Comparison of ENCODE assay signal across 22 mouse cellular contexts in genomic region chr6:92002558-92003285, GRCm38 (mm10). TPM values are rescaled to one million over a fixed set of nuclear protein-coding genes. Genes with fewer than 3 reads are reported as not detected.
DNase-seq lines count a peak whose midpoint lies in the region; ATAC-seq and TF ChIP-seq lines count a peak whose summit lies in the region.
"Had no signal": no experiment of that assay in that cellular context is flagged by ENCODE, and none has a peak within 500 bp of the region (broad histone marks: within the 10 kb centered on the region; RNA-seq: fewer than 3 reads in every experiment).

No protein-coding gene starts in this region.

- DNase-seq in gastrocnemius, adult 2 months, result peak; percentile 43
- DNase-seq in gastrocnemius, postnatal 25 days, result no peak
- DNase-seq in kidney, adult 18-20 months, result peak; percentile 21
- no peak for DNase-seq in midbrain, embryonic 10.5 days (ENCODE audit: low spot score)
- DNase-seq in layer of hippocampus, adult 2 months (ENCODE audit: low spot score in 2 of 2), result no peak
- DNase-seq: cerebellum, adult 18-20 months; layer of hippocampus, adult 9-11 months; liver, embryonic 13.5 days; lung, adult 2 months; lung, postnatal 14 days; right cerebral cortex, adult 18-20 months; thymus, adult 2 months; thymus, postnatal 4 days had no signal

- H3K9me3 ChIP-seq in kidney, embryonic 16.5 days (ENCODE audit: low read length), result no peaks in the 10 kb centered on the region
- H3K9me3 ChIP-seq in midbrain, embryonic 10.5 days (replicated peaks), result no peaks in the 10 kb centered on the region
- no peaks in the 10 kb centered on the region for H3K9me3 ChIP-seq in midbrain, embryonic 15.5 days
- H3K9me3 ChIP-seq: forebrain, embryonic 10.5 days; hindbrain, embryonic 12.5 days; liver, embryonic 13.5 days; megakaryocyte, embryonic 14.5 days; neural tube, embryonic 15.5 days had no signal

- peak overlapping the region; percentile 31; the same call in 1 of the 2 replicates for H3K27ac ChIP-seq in gastrocnemius, adult 2 months
- H3K27ac ChIP-seq in kidney, embryonic 16.5 days (ENCODE audit: low read length), result no peak overlapping the region
- H3K27ac ChIP-seq in midbrain, embryonic 10.5 days (replicated peaks), result peak overlapping the region; percentile 72
- no peak overlapping the region for H3K27ac ChIP-seq in midbrain, embryonic 15.5 days
- H3K27ac ChIP-seq in layer of hippocampus, adult 2 months, result no peak overlapping the region
- H3K27ac ChIP-seq: kidney, postnatal 0 days; liver, embryonic 13.5 days; neural tube, embryonic 15.5 days had no signal

- 90% methylated on average over 1 of the region's 1 CpGs for WGBS in kidney, embryonic 16.5 days
- WGBS in midbrain, embryonic 10.5 days, result 86% methylated on average over 1 of the region's 1 CpGs
- 100% methylated on average over 1 of the region's 1 CpGs for WGBS in midbrain, embryonic 15.5 days

- no peak for ATAC-seq in kidney, embryonic 16.5 days (ENCODE audit: low FRiP score, low TSS enrichment)
- ATAC-seq in midbrain, embryonic 15.5 days (replicated peaks), result no peak
- peak; percentile 62 for ATAC-seq in megakaryocyte, adult 5-6 weeks (ENCODE audit: poor library complexity, severe bottlenecking)
- ATAC-seq: Patski had no signal

- no peak overlapping the region for H3K4me3 ChIP-seq in gastrocnemius, adult 2 months
- no peak overlapping the region for H3K4me3 ChIP-seq in kidney, embryonic 16.5 days (ENCODE audit: low read length)
- H3K4me3 ChIP-seq in midbrain, embryonic 10.5 days, result no peak overlapping the region
- H3K4me3 ChIP-seq in midbrain, embryonic 15.5 days, result no peak overlapping the region
- H3K4me3 ChIP-seq in layer of hippocampus, adult 2 months, result no peak overlapping the region
- H3K4me3 ChIP-seq: forebrain, embryonic 10.5 days; hindbrain, embryonic 12.5 days; liver, embryonic 13.5 days; megakaryocyte, embryonic 14.5 days; neural tube, embryonic 15.5 days had no signal

- H3K4me2 ChIP-seq in kidney, embryonic 16.5 days (replicated peaks; ENCODE audit: low read depth, low read length), result no peak overlapping the region
- H3K4me2 ChIP-seq in midbrain, embryonic 15.5 days, result no peak overlapping the region
- H3K4me2 ChIP-seq: hindbrain, embryonic 12.5 days; liver, embryonic 13.5 days; neural tube, embryonic 15.5 days had no signal

- no peaks in the 10 kb centered on the region for H3K4me1 ChIP-seq in kidney, embryonic 16.5 days (ENCODE audit: insufficient read depth, low read length)
- peaks cover 40% of the 10 kb centered on the region for H3K4me1 ChIP-seq in midbrain, embryonic 10.5 days
- peaks cover 13% of the 10 kb centered on the region for H3K4me1 ChIP-seq in midbrain, embryonic 15.5 days
- H3K4me1 ChIP-seq: liver, embryonic 13.5 days; megakaryocyte, embryonic 14.5 days had no signal

- no peaks in the 10 kb centered on the region for H3K36me3 ChIP-seq in kidney, embryonic 16.5 days (ENCODE audit: insufficient read depth, low read length)
- H3K36me3 ChIP-seq in midbrain, embryonic 10.5 days, result no peaks in the 10 kb centered on the region
- H3K36me3 ChIP-seq in midbrain, embryonic 15.5 days (replicated peaks), result no peaks in the 10 kb centered on the region
- H3K36me3 ChIP-seq: forebrain, embryonic 10.5 days; hindbrain, embryonic 12.5 days; liver, embryonic 13.5 days; neural tube, embryonic 15.5 days had no signal

- intact Hi-C loops in gastrocnemius, adult 2 months (cut with DNase I), result no loop called here

- no peaks in the 10 kb centered on the region for H3K27me3 ChIP-seq in kidney, embryonic 16.5 days (ENCODE audit: insufficient read depth, low read length)
- H3K27me3 ChIP-seq in midbrain, embryonic 10.5 days (ENCODE audit: low read depth, poor library complexity, severe bottlenecking), result no peaks in the 10 kb centered on the region
- H3K27me3 ChIP-seq in midbrain, embryonic 15.5 days (replicated peaks), result no peaks in the 10 kb centered on the region
- H3K27me3 ChIP-seq: liver, embryonic 13.5 days; neural tube, embryonic 15.5 days; Patski had no signal

- TF ChIP-seq CTCF in gastrocnemius, adult 2 months (IDR thresholded peaks at IDR 0.05), result no peak
- TF ChIP-seq CTCF in layer of hippocampus, adult 2 months (conservative IDR thresholded peaks at IDR 0.05), result no peak

- H3K9ac ChIP-seq in kidney, embryonic 16.5 days (replicated peaks; ENCODE audit: low read length), result no peak overlapping the region
- no peak overlapping the region for H3K9ac ChIP-seq in midbrain, embryonic 15.5 days
- H3K9ac ChIP-seq: hindbrain, embryonic 12.5 days; liver, embryonic 13.5 days; neural tube, embryonic 15.5 days had no signal

RNA-seq across cellular contexts. Expression of gene Fgd5, which starts 24.0 kb away (rescaled TPM):
- 10 to 100 TPM in 1 of 2 experiments, 1 to 10 TPM in 1; 9.0 to 11.3 TPM for total RNA-seq in gastrocnemius, adult 2 months (2021)
- total RNA-seq in gastrocnemius, postnatal 25 days (2021), result 10 to 100 TPM in 1 of 2 experiments, 1 to 10 TPM in 1; 9.9 to 10.9 TPM
- polyA plus RNA-seq in kidney, embryonic 16.5 days (2015; fragmentation: Nextera tagmentation; extraction: Ambion mirVana), result 20.8 and 22.9 TPM in 2 replicates
- polyA plus RNA-seq in midbrain, embryonic 10.5 days (2016; fragmentation: Nextera tagmentation; extraction: Ambion mirVana), result 5.1 and 5.6 TPM in 2 replicates
- 10.2 and 10.4 TPM in 2 replicates for polyA plus RNA-seq in midbrain, embryonic 15.5 days (2015; fragmentation: Nextera tagmentation; extraction: Ambion mirVana)
- total RNA-seq in megakaryocyte, adult 5-6 weeks (2015), result not detected in 2 replicates
- not detected in 2 replicates for total RNA-seq in megakaryocyte, adult 5-6 weeks (2017)
- total RNA-seq in layer of hippocampus, adult 2 months (2021), result 1 to 10 TPM; 4.3 to 5.7 TPM

Comparison
In these comparisons a context has a peak if more than half of its experiments do, and no peak if none do; other contexts are left out.
1. DNase-seq: peak in gastrocnemius, adult 2 months (single experiment) and kidney, adult 18-20 months (single experiment); none in gastrocnemius, postnatal 25 days (single experiment), midbrain, embryonic 10.5 days (single experiment) and layer of hippocampus, adult 2 months (0 of 2).
2. H3K27ac ChIP-seq: peak in gastrocnemius, adult 2 months (single experiment) and midbrain, embryonic 10.5 days (single experiment); none in kidney, embryonic 16.5 days (single experiment), midbrain, embryonic 15.5 days (single experiment) and layer of hippocampus, adult 2 months (single experiment).
3. RNA of gene Fgd5, which starts 24.0 kb away (total RNA-seq): 9.0 to 11.3 TPM in gastrocnemius, adult 2 months, 9.9 to 10.9 TPM in gastrocnemius, postnatal 25 days and 4.3 to 5.7 TPM in layer of hippocampus, adult 2 months; not detected in megakaryocyte, adult 5-6 weeks; every median in the first group is over 4 times any median in the second.